Mouse (Mus musculus): ENCODE data around the gene Gm7361. TPM values are rescaled to one million over a fixed set of nuclear protein-coding genes. Genes with fewer than 3 reads are reported as not detected.

The Gm7361 gene
- total and polyA plus RNA-seq, 2 experiments, result not detected

GRCm38 (mm10) chr5:26282282-26282681, 24.8 kb downstream of the Gm7361 start:
- DNase-seq (ENCODE audit: extremely low read depth, low read depth, low spot score), result peak; percentile 28
- Histone ChIP-seq H3K4me1 (ENCODE audit: control insufficient read depth, insufficient read depth, low read length) (no peaks in the 10 kb centered on the region), H3K9ac (ENCODE audit: low read depth, low read length) (no peak overlapping the region), H3K4me3 (ENCODE audit: insufficient read depth, low read depth, low read length) (no peak overlapping the region), H3K36me3 (ENCODE audit: control insufficient read depth, insufficient read depth, low read length) (no peaks in the 10 kb centered on the region), H3K27me3 (ENCODE audit: control insufficient read depth, insufficient read depth, low read length) (no peaks in the 10 kb centered on the region), H3K79me2 (ENCODE audit: control insufficient read depth, insufficient read depth, low read length) (no peaks in the 10 kb centered on the region), H3K27ac (replicated peaks; ENCODE audit: insufficient read depth, low read depth, low read length) (no peak overlapping the region)
- no peak for TF ChIP-seq POLR2A (IDR thresholded peaks at IDR 0.05; ENCODE audit: extremely low read depth, insufficient read depth, low read length)
- TF ChIP-seq CTCF (IDR thresholded peaks at IDR 0.05; ENCODE audit: low read depth, low read length), result peak; percentile 77
- WGBS, result 8% methylated on average over 4 of the region's 4 CpGs

GRCm38 (mm10) chr5:26283399-26283798, 25.9 kb downstream of the Gm7361 start:
- Histone ChIP-seq H3K79me2 (ENCODE audit: control insufficient read depth, insufficient read depth, low read length) (no peaks in the 10 kb centered on the region), H3K9ac (ENCODE audit: low read depth, low read length) (no peak overlapping the region), H3K36me3 (ENCODE audit: control insufficient read depth, insufficient read depth, low read length) (no peaks in the 10 kb centered on the region), H3K4me1 (ENCODE audit: control insufficient read depth, insufficient read depth, low read length) (no peaks in the 10 kb centered on the region), H3K27ac (replicated peaks; ENCODE audit: insufficient read depth, low read depth, low read length) (no peak overlapping the region), H3K4me3 (ENCODE audit: insufficient read depth, low read depth, low read length) (no peak overlapping the region), H3K27me3 (ENCODE audit: control insufficient read depth, insufficient read depth, low read length) (no peaks in the 10 kb centered on the region)
- 74% methylated on average over 1 of the region's 1 CpGs for WGBS
- TF ChIP-seq CTCF (IDR thresholded peaks at IDR 0.05; ENCODE audit: low read depth, low read length) (no peak), POLR2A (IDR thresholded peaks at IDR 0.05; ENCODE audit: extremely low read depth, insufficient read depth, low read length) (no peak)
- peak; percentile 26 for DNase-seq (ENCODE audit: extremely low read depth, low read depth, low spot score)

- no peak overlapping the region for H3K9ac ChIP-seq (ENCODE audit: low read depth, low read length)
- WGBS, result 73% methylated on average over 1 of the region's 1 CpGs
- no peak for TF ChIP-seq POLR2A (IDR thresholded peaks at IDR 0.05; ENCODE audit: extremely low read depth, insufficient read depth, low read length)
- no peak for TF ChIP-seq CTCF (IDR thresholded peaks at IDR 0.05; ENCODE audit: low read depth, low read length)
- no peaks in the 10 kb centered on the region for H3K36me3 ChIP-seq (ENCODE audit: control insufficient read depth, insufficient read depth, low read length)
- no peaks in the 10 kb centered on the region for H3K27me3 ChIP-seq (ENCODE audit: control insufficient read depth, insufficient read depth, low read length)
- H3K4me3 ChIP-seq (ENCODE audit: insufficient read depth, low read depth, low read length), result no peak overlapping the region
- no peaks in the 10 kb centered on the region for H3K79me2 ChIP-seq (ENCODE audit: control insufficient read depth, insufficient read depth, low read length)
- no peak overlapping the region for H3K27ac ChIP-seq (replicated peaks; ENCODE audit: insufficient read depth, low read depth, low read length)
- no peak for DNase-seq (ENCODE audit: extremely low read depth, low read depth, low spot score)
- no peaks in the 10 kb centered on the region for H3K4me1 ChIP-seq (ENCODE audit: control insufficient read depth, insufficient read depth, low read length)
These were observed 34.1 kb downstream of the Gm7361 start for GRCm38 (mm10) chr5:26291621-26292020.

- DNase-seq (ENCODE audit: extremely low read depth, low read depth, low spot score), result no peak
- no peak overlapping the region for H3K27ac ChIP-seq (replicated peaks; ENCODE audit: insufficient read depth, low read depth, low read length)
- no peaks in the 10 kb centered on the region for H3K79me2 ChIP-seq (ENCODE audit: control insufficient read depth, insufficient read depth, low read length)
- H3K27me3 ChIP-seq (ENCODE audit: control insufficient read depth, insufficient read depth, low read length), result no peaks in the 10 kb centered on the region
- WGBS, result 58% methylated on average over 1 of the region's 1 CpGs
- no peaks in the 10 kb centered on the region for H3K4me1 ChIP-seq (ENCODE audit: control insufficient read depth, insufficient read depth, low read length)
- H3K36me3 ChIP-seq (ENCODE audit: control insufficient read depth, insufficient read depth, low read length), result no peaks in the 10 kb centered on the region
- H3K9ac ChIP-seq (ENCODE audit: low read depth, low read length), result no peak overlapping the region
- no peak for TF ChIP-seq POLR2A (IDR thresholded peaks at IDR 0.05; ENCODE audit: extremely low read depth, insufficient read depth, low read length)
- no peak for TF ChIP-seq CTCF (IDR thresholded peaks at IDR 0.05; ENCODE audit: low read depth, low read length)
- H3K4me3 ChIP-seq (ENCODE audit: insufficient read depth, low read depth, low read length), result no peak overlapping the region
These were observed 35.8 kb downstream of the Gm7361 start for GRCm38 (mm10) chr5:26293258-26293657.

Other genes starting within 250 kb of the Gm7361 start
- not detected in 2 replicates for gene Gm5862, start 234.8 kb upstream of the Gm7361 start, total RNA-seq (2014; rRNA removed)
- not detected in 2 replicates for gene Gm5862, start 234.8 kb upstream of the Gm7361 start, polyA plus RNA-seq (2012; rRNA removed)
- not detected in 2 replicates for gene Speer4a, start 218.1 kb upstream of the Gm7361 start, total RNA-seq (2014; rRNA removed)
- gene Speer4a, start 218.1 kb upstream of the Gm7361 start, polyA plus RNA-seq (2012; rRNA removed), result not detected in 2 replicates
- not detected in 2 replicates for gene Gm7347, start 199.1 kb upstream of the Gm7361 start, total RNA-seq (2014; rRNA removed)
- not detected in 2 replicates for gene Gm7347, start 199.1 kb upstream of the Gm7361 start, polyA plus RNA-seq (2012; rRNA removed)
- not detected in 2 replicates for gene Gm10471, start 168.4 kb upstream of the Gm7361 start, total RNA-seq (2014; rRNA removed)
- gene Gm10471, start 168.4 kb upstream of the Gm7361 start, polyA plus RNA-seq (2012; rRNA removed), result not detected in 2 replicates
- gene 5031410I06Rik, start 152.3 kb upstream of the Gm7361 start, total RNA-seq (2014; rRNA removed), result not detected in 2 replicates
- gene 5031410I06Rik, start 152.3 kb upstream of the Gm7361 start, polyA plus RNA-seq (2012; rRNA removed), result not detected in 2 replicates
- gene Gm10220, start 136.3 kb upstream of the Gm7361 start, total RNA-seq (2014; rRNA removed), result not detected in 2 replicates
- gene Gm10220, start 136.3 kb upstream of the Gm7361 start, polyA plus RNA-seq (2012; rRNA removed), result not detected in 2 replicates